Mouse (Mus musculus) C2C12 (cell line): ENCODE data around the gene Olfr1359.

ENCODE experiments used
- MAX ChIP-seq: IDR thresholded peaks from one replicate; pipeline ENCODE4 v1.6.1; 2011; ENCODE audit warnings: mild to moderate bottlenecking, control low read depth
- MYOG ChIP-seq: IDR thresholded peaks from one replicate; pipeline ENCODE4 v1.6.1; 2011; ENCODE audit not compliant: control insufficient read depth, insufficient read length; ENCODE audit errors: extremely low read depth

DNA sequence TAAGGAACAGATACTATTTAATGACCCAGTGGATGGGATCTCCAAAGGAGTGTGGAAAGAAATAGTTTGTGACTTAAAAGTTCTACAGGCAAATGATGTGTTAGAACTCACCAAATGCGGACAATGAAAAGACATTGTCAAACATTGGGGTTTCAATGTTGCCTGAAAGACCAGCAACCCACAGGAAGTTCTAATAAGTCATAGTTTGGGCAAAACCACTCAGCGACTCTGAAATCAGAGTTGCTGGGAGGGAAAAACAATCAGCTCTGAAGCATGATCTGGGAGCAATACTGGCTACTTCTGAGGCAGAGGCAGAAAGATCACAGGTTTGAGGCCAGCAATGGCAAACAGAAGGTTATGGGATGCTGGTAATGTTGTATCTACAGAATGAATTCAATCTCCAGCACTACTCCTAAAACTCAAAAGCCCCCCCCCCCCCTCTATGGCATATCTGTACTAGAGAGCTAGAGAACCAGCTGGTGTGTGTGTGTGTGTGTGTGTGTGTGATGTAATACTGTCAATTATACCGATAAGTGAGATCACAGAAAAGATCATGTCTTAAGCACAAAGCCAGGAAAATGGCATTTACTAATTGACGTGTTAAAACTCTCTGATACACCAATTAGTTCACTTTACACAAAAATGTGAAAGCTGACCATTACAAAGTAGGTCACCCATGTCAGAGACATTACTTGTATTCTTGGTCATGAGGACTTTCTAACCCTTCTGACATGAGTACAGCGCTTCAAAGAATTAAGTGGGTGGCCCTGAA is 51.7 kb downstream of the Olfr1359 start:
- TF ChIP-seq MAX (no peak), MYOG (no peak)
